Mouse (Mus musculus) thymus, adult 2 months (tissue): ENCODE measurements around the gene St3gal2.

Experiments used
- CTCF ChIP-seq: fragments of 200-500 bp; IDR thresholded peaks from 2 replicates; pipeline ENCODE4 v1.5.1; 2012; ENCODE audit warnings: mild to moderate bottlenecking, control low read depth, low read length, moderate library complexity, borderline replicate concordance; ENCODE audit not compliant: control insufficient read depth, poor library complexity, insufficient read depth; ENCODE audit errors: extremely low read depth
- POLR2A ChIP-seq: fragments of 200-500 bp; IDR thresholded peaks from 2 replicates; pipeline ENCODE4 v1.6.1; 2012; ENCODE audit warnings: mild to moderate bottlenecking, low read length, control low read depth, moderate library complexity; ENCODE audit not compliant: control insufficient read depth, poor library complexity, insufficient read depth; ENCODE audit errors: extremely low read depth

- TF ChIP-seq CTCF: no peak
- no peak for TF ChIP-seq POLR2A
These were observed 17.1 kb upstream of the St3gal2 start for GRCm38 (mm10) chr8:110902579-110902965.
